Mouse (Mus musculus): ENCODE data around the gene Rnf31.

Rnf31 gene

GRCm38 (mm10) chr14:55591331-55591891, at the start of gene Rnf31:
TSS of gene Rnf31 (plus strand) at chr14:55591708.
- DNase-seq (ENCODE audit: low spot score) = peak; percentile 92

GRCm38 (mm10) chr14:55542268-55542667, 49.2 kb upstream of the Rnf31 start:
- no peak for DNase-seq (ENCODE audit: low spot score)

GRCm38 (mm10) chr14:55544334-55544733, 47.2 kb upstream of the Rnf31 start:
- DNase-seq (ENCODE audit: low spot score) = no peak

- DNase-seq (ENCODE audit: low spot score) = no peak
Measured at GRCm38 (mm10) chr14:55550191-55550590, 41.3 kb upstream of the Rnf31 start.

GRCm38 (mm10) chr14:55551347-55551746, 40.2 kb upstream of the Rnf31 start:
- DNase-seq (ENCODE audit: low spot score) = no peak

GRCm38 (mm10) chr14:55551794-55552193, 39.7 kb upstream of the Rnf31 start:
- DNase-seq (ENCODE audit: low spot score) = no peak

- no peak for DNase-seq (ENCODE audit: low spot score)
Measured at GRCm38 (mm10) chr14:55554635-55555034, 36.9 kb upstream of the Rnf31 start.

- no peak for DNase-seq (ENCODE audit: low spot score)
Measured at GRCm38 (mm10) chr14:55555788-55556187, 35.7 kb upstream of the Rnf31 start.

- peak; percentile 65 for DNase-seq (ENCODE audit: low spot score)
Measured at GRCm38 (mm10) chr14:55557003-55557402, 34.5 kb upstream of the Rnf31 start.

GRCm38 (mm10) chr14:55557587-55557986, 33.9 kb upstream of the Rnf31 start:
- DNase-seq (ENCODE audit: low spot score) = no peak

GRCm38 (mm10) chr14:55558740-55559448, 32.6 kb upstream of the Rnf31 start:
- DNase-seq (ENCODE audit: low spot score) = no peak

GRCm38 (mm10) chr14:55559799-55560201, 31.7 kb upstream of the Rnf31 start, which contains the start of gene Dcaf11:
TSS of gene Dcaf11 (plus strand) at chr14:55560006.
- DNase-seq (ENCODE audit: low spot score) = peak; percentile 93

GRCm38 (mm10) chr14:55560202-55561073, 31.1 kb upstream of the Rnf31 start, which contains the start of gene A730061H03Rik:
TSS of gene A730061H03Rik (minus strand) at chr14:55560406.
- peak; percentile 99 for DNase-seq (ENCODE audit: low spot score)

GRCm38 (mm10) chr14:55561860-55562259, 29.6 kb upstream of the Rnf31 start:
- DNase-seq (ENCODE audit: low spot score) = peak; percentile 17

GRCm38 (mm10) chr14:55563249-55563648, 28.3 kb upstream of the Rnf31 start:
- DNase-seq (ENCODE audit: low spot score) = peak; percentile 8

GRCm38 (mm10) chr14:55565748-55566147, 25.8 kb upstream of the Rnf31 start:
- DNase-seq (ENCODE audit: low spot score) = no peak

GRCm38 (mm10) chr14:55567496-55567895, 24.0 kb upstream of the Rnf31 start:
- DNase-seq (ENCODE audit: low spot score) = no peak

- DNase-seq (ENCODE audit: low spot score) = no peak
Measured at GRCm38 (mm10) chr14:55570588-55570987, 20.9 kb upstream of the Rnf31 start.

GRCm38 (mm10) chr14:55571760-55572159, 19.7 kb upstream of the Rnf31 start:
- no peak for DNase-seq (ENCODE audit: low spot score)

GRCm38 (mm10) chr14:55575302-55575701, 16.2 kb upstream of the Rnf31 start, which contains the start of gene Fitm1:
TSS of gene Fitm1 (plus strand) at chr14:55575617.
- no peak for DNase-seq (ENCODE audit: low spot score)

- DNase-seq (ENCODE audit: low spot score) = no peak
Measured at GRCm38 (mm10) chr14:55575711-55576110, 15.8 kb upstream of the Rnf31 start.

GRCm38 (mm10) chr14:55576376-55576775, 15.1 kb upstream of the Rnf31 start:
- DNase-seq (ENCODE audit: low spot score) = peak; percentile 60

All from testis, postnatal 14 days (tissue).